Mouse (Mus musculus) forebrain, embryonic 13.5 days (tissue): ENCODE measurements at regions not wholly inside any gene's neighbourhood (a gene's known extent, or its start where the extent isn't known, plus 50 kb on each side); places are given as distances from the start of the nearest gene placed in this dataset.

ENCODE experiments used
- ATAC-seq: fragments of 200-750 bp; cut with Nextera tagmentation; 2 replicates; pipeline ENCODE4 v1.8.0; 2017
- H3K27ac ChIP-seq: fragments of 300-500 bp; sonication (generic); 2 replicates; pipeline ENCODE4 v1.5.1; 2015; ENCODE audit warnings: inconsistent platforms, mild to moderate bottlenecking, moderate library complexity
- H3K27me3 ChIP-seq: fragments of 300-500 bp; sonication (generic); 2 replicates; pipeline ENCODE4 v1.6.1; 2015; ENCODE audit warnings: mild to moderate bottlenecking, inconsistent platforms
- H3K36me3 ChIP-seq: fragments of 300-500 bp; sonication (generic); 2 replicates; pipeline ENCODE4 v1.6.1; 2015; ENCODE audit warnings: mild to moderate bottlenecking, inconsistent platforms; ENCODE audit not compliant: poor library complexity, severe bottlenecking
- H3K4me1 ChIP-seq: fragments of 300-500 bp; sonication (generic); 2 replicates; pipeline ENCODE4 v1.6.1; 2015; ENCODE audit warnings: inconsistent platforms
- H3K4me2 ChIP-seq: fragments of 300-500 bp; sonication (generic); 2 replicates; pipeline ENCODE4 v1.6.1; 2015; ENCODE audit warnings: inconsistent platforms, mild to moderate bottlenecking, moderate library complexity
- H3K4me3 ChIP-seq: fragments of 300-500 bp; sonication (generic); 2 replicates; pipeline ENCODE4 v1.5.1; 2015; ENCODE audit warnings: mild to moderate bottlenecking, inconsistent platforms
- H3K9ac ChIP-seq: fragments of 300-500 bp; sonication (generic); 2 replicates; pipeline ENCODE4 v1.6.1; 2015; ENCODE audit warnings: mild to moderate bottlenecking, inconsistent platforms
- H3K9me3 ChIP-seq: fragments of 300-500 bp; sonication (generic); replicated peaks from 2 replicates; pipeline ENCODE4 v1.6.1; 2016; ENCODE audit warnings: inconsistent platforms
- WGBS: fragments of 180-500 bp; shearing (Covaris S2); methylation state at CpG from one replicate; pipeline ENCODE4 v1.1.7; 2015; 5-methylcytosine and 5-hydroxymethylcytosine counted together

DNA sequence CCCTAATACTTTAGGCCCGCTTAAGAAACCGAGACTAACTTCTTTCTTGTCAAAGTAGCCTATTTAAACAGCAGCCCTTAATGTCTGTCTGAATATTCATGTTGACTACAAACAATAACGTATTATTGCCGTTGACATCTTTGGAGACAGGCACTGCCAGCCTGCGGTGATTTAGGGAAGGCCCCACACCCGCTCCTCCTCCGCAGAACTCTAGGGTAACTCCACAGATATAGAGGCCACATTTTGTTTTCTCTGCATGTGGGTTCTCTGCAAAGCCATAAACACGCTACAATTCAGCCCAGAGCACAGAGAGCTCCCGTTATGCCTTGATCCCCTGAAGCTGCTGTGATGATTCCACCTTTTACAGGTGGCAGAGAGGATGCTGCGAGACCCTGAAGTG lies 366.8 kb upstream of the Mki67 start:
- Histone ChIP-seq H3K4me2 (no peak overlapping the region), H3K27ac (peak overlapping the region; percentile 83), H3K9me3 (no peaks in the 10 kb centered on the region), H3K9ac (no peak overlapping the region), H3K27me3 (peaks cover 12% of the 10 kb centered on the region), H3K4me1 (peaks cover 40% of the 10 kb centered on the region), H3K36me3 (no peaks in the 10 kb centered on the region), H3K4me3 (no peak overlapping the region)
- ATAC-seq, result no peak
- 43% methylated on average over 10 of the region's 10 CpGs for WGBS

DNA sequence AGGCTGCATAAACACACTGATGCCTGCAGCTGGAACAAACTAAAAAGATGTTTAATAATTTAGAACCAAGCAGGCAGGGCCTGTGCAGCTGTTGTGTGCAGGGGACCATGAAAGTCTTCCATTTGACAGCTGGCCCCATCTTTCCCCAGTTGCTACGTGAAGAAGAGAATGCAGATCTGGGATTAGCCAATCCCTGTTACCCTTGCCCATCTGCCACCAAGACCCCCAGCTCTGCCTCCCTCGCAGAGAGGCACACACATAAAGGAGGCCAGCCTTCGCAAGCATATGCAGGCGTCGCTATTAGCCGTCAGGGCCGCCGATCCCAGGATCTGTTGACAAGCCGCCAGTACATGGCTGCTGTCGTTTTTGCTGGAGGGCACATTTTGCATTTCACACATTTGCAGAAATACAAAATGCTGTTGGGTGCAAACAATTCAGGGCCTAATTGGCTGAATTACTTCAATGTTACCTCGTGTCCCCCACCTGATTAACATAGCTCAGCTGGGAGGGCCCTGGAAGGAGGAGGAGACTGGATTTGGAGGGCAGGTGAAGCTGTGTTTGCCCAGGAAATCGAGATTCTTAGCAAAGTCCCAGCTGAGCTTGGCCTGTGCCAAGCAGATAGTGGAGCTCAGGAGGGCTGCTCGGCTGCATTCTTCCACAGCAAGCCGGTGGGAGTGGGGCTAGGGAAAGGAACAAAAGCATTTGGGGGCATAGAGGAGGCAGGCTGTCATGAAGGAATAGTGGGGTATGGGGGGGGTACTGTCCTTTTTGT lies 367.6 kb upstream of the Mki67 start:
- H3K27ac ChIP-seq, result peak overlapping the region; percentile 83
- WGBS, result 14% methylated on average over 14 of the region's 14 CpGs
- H3K27me3 ChIP-seq, result peaks cover 12% of the 10 kb centered on the region
- peak overlapping the region; percentile 14; the same call in 1 of the 2 replicates for H3K4me2 ChIP-seq
- H3K36me3 ChIP-seq, result no peaks in the 10 kb centered on the region
- no peaks in the 10 kb centered on the region for H3K9me3 ChIP-seq
- peaks cover 40% of the 10 kb centered on the region for H3K4me1 ChIP-seq
- no peak overlapping the region for H3K4me3 ChIP-seq
- no peak overlapping the region for H3K9ac ChIP-seq
- ATAC-seq, result peak; percentile 95

- WGBS, result 79% methylated on average over 6 of the region's 6 CpGs
- H3K36me3 ChIP-seq, result no peaks in the 10 kb centered on the region
- ATAC-seq, result no peak
Observed at GRCm38 (mm10) chr7:136088785-136089184, 372.6 kb upstream of the Mki67 start.

DNA sequence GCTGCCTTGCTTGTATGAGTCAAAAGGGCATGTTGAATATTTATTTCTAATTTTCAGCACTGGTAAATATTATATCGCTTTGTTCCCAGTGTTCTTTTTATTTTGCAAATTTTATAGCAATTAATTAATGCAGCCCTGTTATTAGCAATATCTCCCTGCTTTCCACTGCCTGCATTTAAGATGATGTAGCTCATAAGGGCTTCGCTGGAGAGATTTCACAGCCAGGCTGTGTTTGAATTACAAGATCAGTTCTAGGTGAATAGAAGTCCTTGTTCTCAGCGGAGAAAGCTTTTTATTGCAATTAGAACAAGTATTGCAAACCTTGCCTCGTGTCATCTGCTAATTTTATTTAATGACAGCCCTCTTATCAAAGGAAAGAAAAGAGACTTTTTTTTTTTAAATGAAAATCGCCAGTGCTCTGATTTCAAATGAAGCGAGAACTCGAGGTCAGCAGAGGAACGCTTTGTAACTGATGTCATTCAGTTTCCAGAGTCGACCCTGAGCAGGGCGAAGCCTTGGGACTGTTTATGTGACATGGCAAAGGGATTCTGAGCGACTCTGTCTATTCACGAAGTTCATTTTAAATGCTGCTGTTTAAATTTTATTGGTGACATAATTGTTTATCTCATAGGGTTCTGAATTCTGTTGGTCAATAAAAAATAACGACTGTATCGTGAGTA lies 378.7 kb upstream of the Mki67 start:
- H3K4me2 ChIP-seq, result no peak overlapping the region
- no peak overlapping the region for H3K27ac ChIP-seq
- 38% methylated on average over 14 of the region's 14 CpGs for WGBS

More at GRCm38 (mm10) chr7:136088785-136089184, 372.6 kb upstream of the Mki67 start:
- Histone ChIP-seq H3K9ac (no peak overlapping the region), H3K4me3 (no peak overlapping the region), H3K27me3 (peaks cover 5% of the 10 kb centered on the region; the same call in 1 of the 2 replicates), H3K9me3 (no peaks in the 10 kb centered on the region), H3K4me1 (peaks cover 10% of the 10 kb centered on the region), H3K27ac (no peak overlapping the region), H3K4me2 (no peak overlapping the region)

GRCm38 (mm10) chr7:136104021-136104420 lies 387.9 kb upstream of the Mki67 start:
- Histone ChIP-seq H3K36me3 (no peaks in the 10 kb centered on the region), H3K4me3 (no peak overlapping the region), H3K27me3 (no peaks in the 10 kb centered on the region), H3K4me2 (no peak overlapping the region), H3K27ac (no peak overlapping the region), H3K4me1 (no peaks in the 10 kb centered on the region), H3K9me3 (no peaks in the 10 kb centered on the region), H3K9ac (no peak overlapping the region)
- ATAC-seq, result no peak
- WGBS, result 90% methylated on average over 4 of the region's 4 CpGs

More for the DNA sequence above, 378.7 kb upstream of the Mki67 start:
- no peak overlapping the region for H3K4me3 ChIP-seq
- no peak overlapping the region for H3K9ac ChIP-seq
- peaks cover 10% of the 10 kb centered on the region; the same call in 1 of the 2 replicates for H3K27me3 ChIP-seq
- H3K9me3 ChIP-seq, result no peaks in the 10 kb centered on the region
- no peak for ATAC-seq
- H3K4me1 ChIP-seq, result peaks cover 16% of the 10 kb centered on the region
- no peaks in the 10 kb centered on the region for H3K36me3 ChIP-seq

GRCm38 (mm10) chr7:136112163-136112562 lies 396.0 kb upstream of the Mki67 start:
- H3K9me3 ChIP-seq, result no peaks in the 10 kb centered on the region
- H3K27me3 ChIP-seq, result no peaks in the 10 kb centered on the region
- H3K9ac ChIP-seq, result no peak overlapping the region
- WGBS, result 77% methylated on average over 6 of the region's 6 CpGs
- no peaks in the 10 kb centered on the region for H3K4me1 ChIP-seq
- no peak overlapping the region for H3K4me3 ChIP-seq
- no peak overlapping the region for H3K4me2 ChIP-seq
- ATAC-seq, result no peak
- H3K27ac ChIP-seq, result no peak overlapping the region
- no peaks in the 10 kb centered on the region for H3K36me3 ChIP-seq

GRCm38 (mm10) chr7:136120930-136121329 lies 404.8 kb upstream of the Mki67 start:
- Histone ChIP-seq H3K27me3 (0 out of 2 replicates have a peak, but pooled peaks cover 3% of the 10 kb centered on the region), H3K9ac (no peak overlapping the region), H3K9me3 (no peaks in the 10 kb centered on the region), H3K4me3 (no peak overlapping the region), H3K4me1 (no peaks in the 10 kb centered on the region), H3K4me2 (no peak overlapping the region), H3K27ac (no peak overlapping the region), H3K36me3 (no peaks in the 10 kb centered on the region)
- WGBS, result 62% methylated on average over 7 of the region's 7 CpGs
- no peak for ATAC-seq

DNA sequence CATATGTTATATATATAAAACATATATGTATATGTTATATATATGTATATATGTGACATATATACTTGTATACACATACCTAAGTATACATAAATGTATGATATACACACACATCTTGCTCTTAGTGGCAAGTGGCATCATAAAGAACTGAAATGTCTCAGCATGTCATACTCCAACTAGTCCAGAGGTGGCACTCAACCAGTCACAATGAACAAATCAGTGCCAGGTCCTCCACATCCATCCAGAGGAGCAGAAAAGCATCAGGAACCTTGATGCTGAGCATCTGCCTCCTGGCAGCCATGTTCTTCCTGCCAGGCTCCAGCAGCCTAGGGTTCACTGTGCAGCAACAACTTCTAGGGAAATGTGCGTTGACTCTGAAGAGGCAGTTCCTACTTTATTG lies 405.2 kb upstream of the Mki67 start:
- Histone ChIP-seq H3K9me3 (no peaks in the 10 kb centered on the region), H3K27me3 (0 out of 2 replicates have a peak, but pooled peaks cover 3% of the 10 kb centered on the region), H3K36me3 (no peaks in the 10 kb centered on the region), H3K27ac (no peak overlapping the region), H3K4me1 (no peaks in the 10 kb centered on the region), H3K4me2 (no peak overlapping the region), H3K9ac (no peak overlapping the region), H3K4me3 (no peak overlapping the region)
- 94% methylated on average over 1 of the region's 1 CpGs for WGBS
- ATAC-seq, result no peak

DNA sequence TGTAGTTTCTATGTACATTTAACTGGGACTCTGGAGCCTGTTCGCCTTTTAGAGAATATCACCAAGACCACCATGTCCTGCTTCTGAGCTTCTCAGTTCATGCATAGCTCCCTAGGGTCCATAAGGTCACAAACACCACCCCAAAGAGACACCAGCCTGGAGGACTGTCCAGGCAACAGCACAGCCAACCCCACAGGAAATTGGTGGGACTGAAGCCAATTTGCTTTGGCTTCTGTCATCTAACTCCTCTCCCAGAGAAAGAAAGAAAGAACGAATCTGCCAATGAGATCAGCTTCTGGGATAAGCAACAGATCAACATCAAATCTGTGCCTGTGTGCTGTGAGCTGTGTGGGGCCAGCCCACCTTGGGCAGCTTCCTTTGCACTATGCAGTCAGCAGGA lies 408.6 kb upstream of the Mki67 start:
- 79% methylated on average over 2 of the region's 2 CpGs for WGBS
- no peak overlapping the region for H3K27ac ChIP-seq

GRCm38 (mm10) chr7:136126393-136126792 lies 410.2 kb upstream of the Mki67 start:
- 87% methylated on average over 3 of the region's 3 CpGs for WGBS
- Histone ChIP-seq H3K4me2 (no peak overlapping the region), H3K9me3 (no peaks in the 10 kb centered on the region), H3K36me3 (no peaks in the 10 kb centered on the region), H3K4me1 (peaks cover 15% of the 10 kb centered on the region), H3K27ac (no peak overlapping the region), H3K9ac (no peak overlapping the region), H3K4me3 (no peak overlapping the region), H3K27me3 (0 out of 2 replicates have a peak, but pooled peaks cover 3% of the 10 kb centered on the region)
- no peak for ATAC-seq

More for the DNA sequence above, 408.6 kb upstream of the Mki67 start:
- no peak for ATAC-seq
- H3K36me3 ChIP-seq, result no peaks in the 10 kb centered on the region
- H3K9me3 ChIP-seq, result no peaks in the 10 kb centered on the region
- H3K4me1 ChIP-seq, result peaks cover 6% of the 10 kb centered on the region; the same call in 1 of the 2 replicates
- no peak overlapping the region for H3K4me2 ChIP-seq
- no peak overlapping the region for H3K4me3 ChIP-seq
- no peak overlapping the region for H3K9ac ChIP-seq
- H3K27me3 ChIP-seq, result 0 out of 2 replicates have a peak, but pooled peaks cover 3% of the 10 kb centered on the region

DNA sequence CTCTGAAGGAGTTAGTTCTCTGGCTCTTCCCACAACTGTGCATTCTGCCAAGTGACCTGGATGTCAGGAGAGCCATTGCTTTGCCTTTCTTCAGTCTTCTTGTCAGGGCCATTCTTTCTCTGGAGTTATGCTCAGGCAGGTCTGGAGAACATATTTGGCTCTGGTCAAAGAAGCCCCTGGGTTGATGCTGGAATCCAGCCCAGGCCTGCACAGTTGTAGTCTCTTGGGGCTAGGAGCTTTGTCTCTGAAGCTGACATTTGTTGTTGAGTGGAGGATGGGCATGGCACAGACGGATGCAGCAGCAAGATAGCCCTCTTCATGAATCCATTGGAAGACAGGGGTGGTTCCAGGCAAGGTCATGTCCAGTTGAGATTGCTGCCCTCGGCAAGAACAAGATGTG lies 411.4 kb upstream of the Mki67 start:
- H3K36me3 ChIP-seq, result no peaks in the 10 kb centered on the region
- no peaks in the 10 kb centered on the region for H3K9me3 ChIP-seq
- no peak overlapping the region for H3K9ac ChIP-seq
- H3K27me3 ChIP-seq, result 0 out of 2 replicates have a peak, but pooled peaks cover 3% of the 10 kb centered on the region
- H3K4me1 ChIP-seq, result peaks cover 15% of the 10 kb centered on the region
- no peak overlapping the region for H3K27ac ChIP-seq
- 83% methylated on average over 2 of the region's 2 CpGs for WGBS
- H3K4me2 ChIP-seq, result no peak overlapping the region
- no peak for ATAC-seq
- no peak overlapping the region for H3K4me3 ChIP-seq

- H3K4me3 ChIP-seq, result no peak overlapping the region
- no peak overlapping the region for H3K27ac ChIP-seq
- no peaks in the 10 kb centered on the region for H3K9me3 ChIP-seq
- peaks cover 15% of the 10 kb centered on the region for H3K4me1 ChIP-seq
- 32% methylated on average over 7 of the region's 7 CpGs for WGBS
- no peak overlapping the region for H3K9ac ChIP-seq
- no peak for ATAC-seq
- no peaks in the 10 kb centered on the region for H3K36me3 ChIP-seq
- H3K4me2 ChIP-seq, result no peak overlapping the region
- H3K27me3 ChIP-seq, result no peaks in the 10 kb centered on the region
Observed at GRCm38 (mm10) chr7:136129721-136130123, 413.6 kb upstream of the Mki67 start.
